Mouse (Mus musculus) gonadal fat pad, adult 2 months (tissue): ENCODE measurements at regions not wholly inside any gene's neighbourhood (a gene's known extent, or its start where the extent isn't known, plus 50 kb on each side); places are given as distances from the start of the nearest gene placed in this dataset.

Source experiments
- DNase-seq: peaks from one replicate; pipeline ENCODE4 v3.0.0-alpha.2; 2012; ENCODE audit warnings: low read depth

GRCm38 (mm10) chr7:78971644-78972313 is 58.6 kb downstream of the Isg20 start:
- DNase-seq = no peak

- DNase-seq = no peak
Measured at GRCm38 (mm10) chr7:78989751-78990206, 63.5 kb upstream of the Acan start.

- DNase-seq = no peak
Measured at GRCm38 (mm10) chr7:78990302-78991038, 62.8 kb upstream of the Acan start.

GRCm38 (mm10) chr7:78992991-78993390 is 60.3 kb upstream of the Acan start:
- peak; percentile 17 for DNase-seq

GRCm38 (mm10) chr7:78994134-78994533 is 59.1 kb upstream of the Acan start:
- no peak for DNase-seq

GRCm38 (mm10) chr7:78995034-78995433 is 58.2 kb upstream of the Acan start:
- DNase-seq = no peak

- DNase-seq = no peak
Measured at GRCm38 (mm10) chr7:78995820-78996219, 57.5 kb upstream of the Acan start.
